Mouse (Mus musculus) forebrain, embryonic 13.5 days (tissue): Measurements from ENCODE around the gene Hspa1l. TPM values are rescaled to one million over a fixed set of nuclear protein-coding genes. Genes with fewer than 3 reads are reported as not detected.
A peak's percentile ranks its signal among the peaks of the same experiment; 100 is the strongest.
"Not testable (repeated sequence)": the region's sequence is repeated elsewhere in the genome, so short reads cannot be mapped to it uniquely, and the experiment has no call there.

ENCODE experiments used
- ATAC-seq: fragments of 200-750 bp; cut with Nextera tagmentation; 2 replicates; pipeline ENCODE4 v1.8.0; 2017
- H3K27ac ChIP-seq: fragments of 300-500 bp; sonication (generic); 2 replicates; pipeline ENCODE4 v1.5.1; 2015; ENCODE audit warnings: inconsistent platforms, mild to moderate bottlenecking, moderate library complexity
- H3K27me3 ChIP-seq: fragments of 300-500 bp; sonication (generic); 2 replicates; pipeline ENCODE4 v1.6.1; 2015; ENCODE audit warnings: mild to moderate bottlenecking, inconsistent platforms
- H3K36me3 ChIP-seq: fragments of 300-500 bp; sonication (generic); 2 replicates; pipeline ENCODE4 v1.6.1; 2015; ENCODE audit warnings: mild to moderate bottlenecking, inconsistent platforms; ENCODE audit not compliant: poor library complexity, severe bottlenecking
- H3K4me1 ChIP-seq: fragments of 300-500 bp; sonication (generic); 2 replicates; pipeline ENCODE4 v1.6.1; 2015; ENCODE audit warnings: inconsistent platforms
- H3K4me2 ChIP-seq: fragments of 300-500 bp; sonication (generic); 2 replicates; pipeline ENCODE4 v1.6.1; 2015; ENCODE audit warnings: inconsistent platforms, mild to moderate bottlenecking, moderate library complexity
- H3K4me3 ChIP-seq: fragments of 300-500 bp; sonication (generic); 2 replicates; pipeline ENCODE4 v1.5.1; 2015; ENCODE audit warnings: mild to moderate bottlenecking, inconsistent platforms
- H3K9ac ChIP-seq: fragments of 300-500 bp; sonication (generic); 2 replicates; pipeline ENCODE4 v1.6.1; 2015; ENCODE audit warnings: mild to moderate bottlenecking, inconsistent platforms
- H3K9me3 ChIP-seq: fragments of 300-500 bp; sonication (generic); replicated peaks from 2 replicates; pipeline ENCODE4 v1.6.1; 2016; ENCODE audit warnings: inconsistent platforms
- WGBS: fragments of 180-500 bp; shearing (Covaris S2); methylation state at CpG from one replicate; pipeline ENCODE4 v1.1.7; 2015; 5-methylcytosine and 5-hydroxymethylcytosine counted together
- polyA plus RNA-seq: library from polyadenylated mRNA; unstranded; fragments of >200 nt; fragmentation: Nextera tagmentation; extraction: Ambion mirVana; gene quantifications from 2 replicates; pipeline ENCODE4 v1.2.1, GENCODE M21; 2015

The Hspa1l gene
- polyA plus RNA-seq, 1 experiment from 2014 or later, result 1.3 TPM

GRCm38 (mm10) chr17:34982328-34982727 lies 9.8 kb downstream of the Hspa1l start:
- Histone ChIP-seq H3K36me3 (peaks cover 22% of the 10 kb centered on the region), H3K4me1 (peaks cover 26% of the 10 kb centered on the region), H3K9me3 (no peaks in the 10 kb centered on the region), H3K9ac (peak overlapping the region; percentile 92), H3K4me2 (peak overlapping the region; percentile 89), H3K27ac (peak overlapping the region; percentile 97), H3K27me3 (no peaks in the 10 kb centered on the region), H3K4me3 (peak overlapping the region; percentile 88)
- no peak; the same call in 1 of the 2 replicates for ATAC-seq
- 0% methylated on average over 15 of the region's 15 CpGs for WGBS

- H3K27ac ChIP-seq, result no peak overlapping the region
- H3K4me3 ChIP-seq, result no peak overlapping the region
- H3K27me3 ChIP-seq, result no peaks in the 10 kb centered on the region
- H3K36me3 ChIP-seq, result peaks cover 32% of the 10 kb centered on the region
- no peaks in the 10 kb centered on the region for H3K9me3 ChIP-seq
- H3K4me1 ChIP-seq, result peaks cover 26% of the 10 kb centered on the region
- WGBS, result 67% methylated on average over 2 of the region's 2 CpGs
- no peak overlapping the region for H3K4me2 ChIP-seq
- H3K9ac ChIP-seq, result no peak overlapping the region
- ATAC-seq, result no peak
Measured at GRCm38 (mm10) chr17:34984218-34984617, 11.7 kb downstream of the Hspa1l start.

GRCm38 (mm10) chr17:34994751-34995150 lies 22.2 kb downstream of the Hspa1l start:
- H3K27me3 ChIP-seq, result no peaks in the 10 kb centered on the region
- no peak overlapping the region for H3K4me3 ChIP-seq
- no peak overlapping the region for H3K4me2 ChIP-seq
- H3K27ac ChIP-seq, result no peak overlapping the region
- H3K9ac ChIP-seq, result no peak overlapping the region
- H3K9me3 ChIP-seq, result no peaks in the 10 kb centered on the region
- ATAC-seq, result no peak
- peaks cover 55% of the 10 kb centered on the region for H3K36me3 ChIP-seq
- peaks cover 33% of the 10 kb centered on the region for H3K4me1 ChIP-seq

DNA sequence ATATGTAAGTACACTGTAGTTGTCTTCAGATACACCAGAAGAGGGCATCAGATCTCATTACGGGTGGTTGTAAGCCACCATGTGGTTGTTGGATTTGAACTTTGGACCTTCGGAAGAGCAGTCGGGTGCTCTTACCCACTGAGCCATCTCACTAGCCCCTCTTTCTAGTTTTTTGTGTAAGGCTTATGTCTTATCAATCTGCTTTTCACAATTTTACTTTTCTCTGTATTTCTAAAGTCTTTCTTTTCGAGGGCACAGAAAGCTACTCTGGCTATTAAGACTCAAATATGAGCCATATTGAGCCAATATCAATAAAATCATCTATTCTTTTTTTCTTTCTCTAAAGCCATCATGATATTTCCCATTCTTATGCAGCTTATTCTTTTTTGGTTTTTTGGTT lies 22.7 kb downstream of the Hspa1l start:
- H3K9me3 ChIP-seq, H3K4me3 ChIP-seq, H3K27me3 ChIP-seq, H3K27ac ChIP-seq, H3K9ac ChIP-seq, ATAC-seq, H3K4me2 ChIP-seq: not testable (repeated sequence)
- peaks cover 53% of the 10 kb centered on the region for H3K36me3 ChIP-seq
- H3K4me1 ChIP-seq, result peaks cover 37% of the 10 kb centered on the region
- WGBS, result 95% methylated on average over 4 of the region's 4 CpGs

- not testable (repeated sequence) for H3K4me2 ChIP-seq, H3K9ac ChIP-seq, H3K27me3 ChIP-seq, H3K4me3 ChIP-seq, ATAC-seq, H3K9me3 ChIP-seq, H3K27ac ChIP-seq
- H3K36me3 ChIP-seq, result peaks cover 46% of the 10 kb centered on the region
- 94% methylated on average over 4 of the region's 4 CpGs for WGBS
- peaks cover 37% of the 10 kb centered on the region for H3K4me1 ChIP-seq
Measured at GRCm38 (mm10) chr17:34995927-34996326, 23.4 kb downstream of the Hspa1l start.

GRCm38 (mm10) chr17:34996411-34997141 lies 24.1 kb downstream of the Hspa1l start:
- H3K4me2 ChIP-seq, result peak overlapping the region; percentile 12
- no peaks in the 10 kb centered on the region for H3K9me3 ChIP-seq
- WGBS, result 92% methylated on average over 13 of the region's 14 CpGs
- H3K27ac ChIP-seq, result no peak overlapping the region
- H3K4me1 ChIP-seq, result peaks cover 39% of the 10 kb centered on the region
- H3K9ac ChIP-seq, result 0 out of 2 replicates have a peak overlapping the region, but pooled peaks have one; percentile 30
- H3K27me3 ChIP-seq, result no peaks in the 10 kb centered on the region
- no peak overlapping the region for H3K4me3 ChIP-seq
- H3K36me3 ChIP-seq, result peaks cover 39% of the 10 kb centered on the region
- no peak for ATAC-seq

- Histone ChIP-seq H3K27ac (no peak overlapping the region), H3K9me3 (no peaks in the 10 kb centered on the region), H3K9ac (0 out of 2 replicates have a peak overlapping the region, but pooled peaks have one; percentile 12), H3K27me3 (no peaks in the 10 kb centered on the region), H3K4me2 (peak overlapping the region; percentile 12), H3K36me3 (peaks cover 35% of the 10 kb centered on the region), H3K4me1 (peaks cover 44% of the 10 kb centered on the region), H3K4me3 (no peak overlapping the region)
- 89% methylated on average over 5 of the region's 5 CpGs for WGBS
- no peak for ATAC-seq
Measured at GRCm38 (mm10) chr17:34997142-34997483, 24.6 kb downstream of the Hspa1l start.

DNA sequence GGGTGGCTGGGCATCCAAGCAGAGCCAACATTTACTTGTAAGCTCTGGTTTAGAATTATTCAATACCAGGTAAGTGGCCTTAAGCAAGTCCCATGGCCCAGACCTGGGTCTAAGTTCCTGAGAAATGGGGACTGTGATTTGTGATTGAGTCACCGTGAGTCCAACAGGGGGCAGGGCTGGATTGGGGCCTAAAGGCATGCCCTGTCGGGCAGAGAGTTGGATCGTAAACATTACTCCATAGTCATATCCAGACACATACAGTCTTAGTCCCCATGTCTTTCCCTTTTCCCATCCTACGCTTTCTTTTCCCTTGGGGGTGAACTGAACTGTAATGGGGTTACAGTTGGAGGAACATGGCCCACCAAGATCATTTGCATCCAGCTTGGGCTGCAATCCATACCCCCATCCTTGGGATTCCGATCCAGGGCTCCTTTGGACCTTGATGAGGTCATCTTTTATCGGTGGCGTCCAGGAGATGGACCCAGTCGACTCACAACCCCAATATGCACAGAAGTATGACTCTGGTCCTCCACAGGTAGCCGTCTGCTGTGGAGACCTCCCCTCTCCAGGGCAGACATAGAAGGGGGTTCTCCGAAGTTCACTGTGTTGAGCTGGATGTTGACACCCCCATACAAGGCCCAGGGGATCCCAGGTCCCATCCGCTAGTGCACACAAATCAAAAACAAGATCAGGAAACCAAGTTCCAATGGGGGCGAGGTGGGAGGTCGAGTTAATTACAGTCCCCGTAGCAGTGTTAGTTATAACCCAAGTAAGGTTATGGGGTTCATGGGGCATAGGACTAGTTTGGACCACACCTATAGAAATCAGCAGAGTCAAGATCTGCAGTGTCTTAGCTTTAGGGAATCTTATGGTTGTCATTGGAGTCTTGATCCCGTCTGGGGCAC lies 26.3 kb downstream of the Hspa1l start:
- peak overlapping the region; percentile 72; the same call in 1 of the 2 replicates for H3K9ac ChIP-seq
- H3K36me3 ChIP-seq, result peaks cover 28% of the 10 kb centered on the region
- ATAC-seq, result no peak
- no peak overlapping the region for H3K27ac ChIP-seq
- H3K4me2 ChIP-seq, result peak overlapping the region; percentile 100
- no peaks in the 10 kb centered on the region for H3K9me3 ChIP-seq
- peak overlapping the region; percentile 39 for H3K4me3 ChIP-seq
- H3K27me3 ChIP-seq, result no peaks in the 10 kb centered on the region
- peaks cover 59% of the 10 kb centered on the region for H3K4me1 ChIP-seq
- WGBS, result 95% methylated on average over 15 of the region's 15 CpGs

GRCm38 (mm10) chr17:34999871-35000716 lies 27.6 kb downstream of the Hspa1l start:
- peak overlapping the region; percentile 100 for H3K4me2 ChIP-seq
- H3K27ac ChIP-seq, result peak overlapping the region; percentile 98
- H3K4me1 ChIP-seq, result peaks cover 59% of the 10 kb centered on the region
- not testable (repeated sequence) for H3K27me3 ChIP-seq, ATAC-seq, H3K9me3 ChIP-seq
- H3K36me3 ChIP-seq, result peaks cover 40% of the 10 kb centered on the region
- H3K4me3 ChIP-seq, result peak overlapping the region; percentile 94
- 25% methylated on average over 30 of the region's 32 CpGs for WGBS
- H3K9ac ChIP-seq, result peak overlapping the region; percentile 97

- H3K9ac ChIP-seq, result peak within 1 kb of the TSS; percentile 97
- no peaks in the 10 kb centered on the region for H3K9me3 ChIP-seq
- peak within 1 kb of the TSS; percentile 98 for H3K27ac ChIP-seq
- peaks cover 59% of the 10 kb centered on the region for H3K4me1 ChIP-seq
- peak within 1 kb of the TSS; percentile 94 for H3K4me3 ChIP-seq
- H3K27me3 ChIP-seq, result no peaks in the 10 kb centered on the region
- H3K4me2 ChIP-seq, result peak within 1 kb of the TSS; percentile 100
- H3K36me3 ChIP-seq, result peaks cover 47% of the 10 kb centered on the region
- WGBS, result under 1% methylated on average over 65 of the region's 83 CpGs
- peak; percentile 93 for ATAC-seq
Measured at GRCm38 (mm10) chr17:35000717-35001451, 28.4 kb downstream of the Hspa1l start, which contains the start of gene Vars. Vars (plus strand) TSS chr17:35000987.
